Mouse (Mus musculus) neural tube, embryonic 13.5 days (tissue): ENCODE results near the gene Ly6g5b. TPM values are rescaled to one million over a fixed set of nuclear protein-coding genes. Genes with fewer than 3 reads are reported as not detected.

Experiments used
- ATAC-seq: fragments of 200-750 bp; cut with Nextera tagmentation; 2 replicates; pipeline ENCODE4 v1.8.0; 2017; ENCODE audit warnings: low read depth, mild to moderate bottlenecking, moderate TSS enrichment, moderate library complexity
- H3K27ac ChIP-seq: fragments of 300-500 bp; sonication (generic); replicated peaks from 2 replicates; pipeline ENCODE4 v1.5.1; 2015; ENCODE audit warnings: moderate library complexity, mild to moderate bottlenecking, inconsistent platforms
- H3K27me3 ChIP-seq: fragments of 300-500 bp; sonication (generic); 2 replicates; pipeline ENCODE4 v1.6.1; 2015; ENCODE audit warnings: mild to moderate bottlenecking, inconsistent platforms
- H3K36me3 ChIP-seq: fragments of 300-500 bp; sonication (generic); 2 replicates; pipeline ENCODE4 v1.6.1; 2015; ENCODE audit warnings: mild to moderate bottlenecking, inconsistent platforms
- H3K4me1 ChIP-seq: fragments of 300-500 bp; sonication (generic); replicated peaks from 2 replicates; pipeline ENCODE4 v1.6.1; 2015; ENCODE audit warnings: inconsistent platforms
- H3K4me2 ChIP-seq: fragments of 300-500 bp; sonication (generic); 2 replicates; pipeline ENCODE4 v1.6.1; 2015; ENCODE audit warnings: inconsistent platforms, mild to moderate bottlenecking, moderate library complexity
- H3K4me3 ChIP-seq: fragments of 300-500 bp; sonication (generic); 2 replicates; pipeline ENCODE4 v1.5.1; 2015; ENCODE audit warnings: mild to moderate bottlenecking, inconsistent platforms
- H3K9ac ChIP-seq: fragments of 300-500 bp; sonication (generic); 2 replicates; pipeline ENCODE4 v1.6.1; 2015; ENCODE audit warnings: moderate library complexity, mild to moderate bottlenecking, inconsistent platforms
- H3K9me3 ChIP-seq: fragments of 300-500 bp; sonication (generic); 2 replicates; pipeline ENCODE4 v1.6.1; 2016; ENCODE audit warnings: inconsistent platforms
- WGBS: fragments of 180-500 bp; shearing (Covaris S2); methylation state at CpG from one replicate; pipeline ENCODE4 v1.1.7; 2015; 5-methylcytosine and 5-hydroxymethylcytosine counted together
- polyA plus RNA-seq: library from polyadenylated mRNA; unstranded; fragments of >200 nt; fragmentation: Nextera tagmentation; extraction: Ambion mirVana; gene quantifications from 2 replicates; pipeline ENCODE4 v1.2.1, GENCODE M21; 2015

Ly6g5b gene
- polyA plus RNA-seq, 1 experiment from 2014 or later: 1.7 TPM

- no peak overlapping the region for H3K4me3 ChIP-seq
- H3K9ac ChIP-seq: no peak overlapping the region
- 79% methylated on average over 10 of the region's 10 CpGs for WGBS
- no peak overlapping the region for H3K27ac ChIP-seq
- H3K27me3 ChIP-seq: no peaks in the 10 kb centered on the region
- peaks cover 91% of the 10 kb centered on the region for H3K36me3 ChIP-seq
- H3K9me3 ChIP-seq: no peaks in the 10 kb centered on the region
- H3K4me1 ChIP-seq: no peaks in the 10 kb centered on the region
- no peak overlapping the region for H3K4me2 ChIP-seq
- no peak for ATAC-seq
These were observed 14.9 kb downstream of the Ly6g5b start for GRCm38 (mm10) chr17:35100196-35100765.

DNA sequence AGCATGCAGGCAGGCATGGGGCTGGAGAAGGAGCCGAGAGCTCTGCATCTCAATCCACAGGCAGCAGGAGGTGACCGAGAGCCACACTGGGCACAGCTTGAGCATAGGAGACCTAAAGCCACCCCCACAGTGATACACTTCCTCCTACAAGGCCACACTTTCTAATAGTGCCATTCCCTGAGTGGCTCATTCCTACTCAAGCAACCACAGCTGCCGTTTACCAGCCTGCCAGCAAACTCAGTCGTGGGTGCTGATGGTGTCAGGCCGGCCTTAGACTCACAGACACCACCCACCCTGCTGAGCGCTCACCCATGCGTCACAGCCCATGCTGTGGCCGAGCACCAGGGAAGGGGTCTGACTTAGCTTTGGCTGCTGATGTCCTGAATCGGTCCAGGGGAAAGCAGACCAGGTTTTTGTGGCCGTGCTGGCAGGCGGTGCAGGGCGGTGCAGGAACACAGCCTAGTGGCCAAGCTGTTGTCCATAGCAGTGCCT, 18.0 kb downstream of the Ly6g5b start:
- WGBS: 87% methylated on average over 12 of the region's 12 CpGs
- ATAC-seq: no peak
- H3K27ac ChIP-seq: no peak overlapping the region

DNA sequence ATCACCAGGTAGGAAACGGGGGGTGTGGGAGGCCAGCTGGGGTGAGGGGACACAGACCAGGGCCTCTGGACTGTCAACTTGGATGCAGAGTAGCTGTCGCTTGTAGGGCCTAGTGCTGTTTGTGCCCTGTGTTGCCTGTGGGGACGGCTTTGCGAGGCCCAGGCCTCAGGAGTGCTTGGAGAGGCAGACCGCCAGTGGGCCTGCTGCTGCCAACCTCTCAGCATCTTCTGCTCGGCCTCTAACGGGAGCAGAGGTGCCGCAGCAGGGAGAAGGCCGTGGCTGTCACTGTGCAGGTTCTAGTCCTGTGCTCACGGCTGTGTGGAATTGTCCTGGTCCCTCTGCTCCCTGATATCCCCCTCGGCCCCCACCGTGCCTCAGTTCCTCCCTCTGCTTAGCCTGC, 18.6 kb downstream of the Ly6g5b start:
- 86% methylated on average over 12 of the region's 12 CpGs for WGBS
- no peak overlapping the region for H3K4me2 ChIP-seq
- no peak overlapping the region for H3K9ac ChIP-seq
- no peak for ATAC-seq
- H3K4me3 ChIP-seq: no peak overlapping the region
- no peak overlapping the region for H3K27ac ChIP-seq
- H3K4me1 ChIP-seq: no peaks in the 10 kb centered on the region
- H3K27me3 ChIP-seq: no peaks in the 10 kb centered on the region
- H3K36me3 ChIP-seq: peaks cover 96% of the 10 kb centered on the region
- no peaks in the 10 kb centered on the region for H3K9me3 ChIP-seq

More for the DNA sequence above, 18.0 kb downstream of the Ly6g5b start:
- H3K4me1 ChIP-seq: no peaks in the 10 kb centered on the region
- H3K27me3 ChIP-seq: no peaks in the 10 kb centered on the region
- no peak overlapping the region for H3K4me3 ChIP-seq
- no peaks in the 10 kb centered on the region for H3K9me3 ChIP-seq
- H3K9ac ChIP-seq: no peak overlapping the region
- H3K36me3 ChIP-seq: peaks cover 99% of the 10 kb centered on the region
- no peak overlapping the region for H3K4me2 ChIP-seq

DNA sequence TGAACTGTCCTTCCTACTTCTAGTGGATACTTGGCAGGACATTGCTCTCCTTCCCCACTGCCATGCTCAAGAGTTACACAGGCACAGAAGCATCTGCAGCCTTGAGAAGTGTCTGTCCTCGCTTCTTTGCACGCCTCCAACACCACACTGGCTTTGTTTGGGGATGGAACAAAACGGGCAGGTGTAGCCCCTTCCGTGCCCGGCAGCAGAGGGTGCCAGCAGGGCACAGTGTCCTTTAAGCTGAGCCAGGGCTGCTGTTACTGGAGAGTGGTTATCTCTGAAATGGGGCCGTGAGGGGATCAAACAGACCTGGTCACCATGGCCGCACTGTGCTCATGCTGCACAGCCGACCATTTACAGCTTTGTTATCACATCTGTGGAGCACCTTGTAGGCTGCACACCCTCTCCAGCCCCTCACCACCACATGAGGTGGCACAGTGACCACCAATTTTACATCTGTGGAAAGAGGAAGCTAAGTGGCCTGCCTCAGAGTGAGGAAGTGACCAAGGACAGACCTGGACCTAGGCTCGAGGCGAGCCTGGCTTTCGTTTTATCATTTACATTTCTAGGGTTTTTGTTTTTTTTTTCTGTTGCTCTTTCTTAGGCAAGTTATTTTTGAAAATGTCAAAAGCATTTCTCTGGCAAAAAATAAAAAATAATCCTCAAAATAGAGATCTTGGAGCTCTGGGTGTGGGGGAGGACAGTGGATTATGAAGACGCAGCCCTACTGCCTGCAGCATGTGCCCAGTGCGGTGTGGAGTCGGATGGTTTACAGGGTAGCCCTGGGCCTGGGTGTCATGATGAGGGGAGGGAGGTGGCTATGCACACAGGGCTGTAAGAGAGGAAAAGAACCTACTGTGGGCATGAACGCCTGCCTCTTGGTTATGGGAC, 20.5 kb downstream of the Ly6g5b start:
- H3K27ac ChIP-seq: no peak overlapping the region
- H3K4me2 ChIP-seq: no peak overlapping the region
- H3K27me3 ChIP-seq: no peaks in the 10 kb centered on the region
- H3K36me3 ChIP-seq: peaks cover 82% of the 10 kb centered on the region
- H3K4me3 ChIP-seq: no peak overlapping the region
- H3K9ac ChIP-seq: no peak overlapping the region; the same call in 1 of the 2 replicates
- H3K9me3 ChIP-seq: no peaks in the 10 kb centered on the region
- H3K4me1 ChIP-seq: peaks cover 17% of the 10 kb centered on the region
- no peak for ATAC-seq
- 93% methylated on average over 15 of the region's 15 CpGs for WGBS

DNA sequence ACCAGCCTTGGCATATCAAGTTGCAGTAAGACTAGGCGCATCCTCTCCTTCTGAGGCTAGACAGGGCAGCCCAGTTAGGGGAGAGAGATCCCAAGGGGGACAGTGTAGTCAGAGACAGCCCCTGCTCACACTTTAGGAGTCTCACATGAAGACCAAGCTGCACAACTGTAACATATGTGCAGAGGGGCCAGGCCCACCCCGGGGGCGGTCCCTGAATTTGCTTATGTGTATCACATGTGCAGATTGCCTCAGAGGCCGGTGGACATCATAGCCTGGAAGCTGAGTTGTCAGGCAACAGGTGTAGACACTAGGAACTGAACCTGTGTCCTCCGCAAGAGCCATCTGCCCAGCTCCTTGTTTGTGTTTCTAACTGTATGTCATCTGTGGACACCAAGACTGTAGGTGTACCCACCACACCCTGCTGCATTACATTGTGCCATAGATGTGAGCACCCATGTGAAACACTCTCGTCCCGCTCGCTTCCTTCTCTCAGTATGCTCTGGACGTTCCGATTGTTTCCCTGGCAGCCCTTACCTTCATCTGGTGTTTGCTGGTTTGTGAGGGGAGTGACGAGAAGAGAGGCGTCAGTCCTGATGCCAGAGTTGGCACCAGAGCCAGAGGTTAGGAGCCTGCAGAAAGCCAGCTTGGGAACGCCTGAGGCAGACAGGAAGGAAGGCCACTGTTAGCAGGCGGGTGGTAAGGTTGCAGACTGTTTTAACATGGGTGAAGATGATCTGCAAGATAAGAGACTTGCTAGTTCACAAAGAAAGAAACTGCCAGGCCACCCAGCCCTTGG, 22.6 kb downstream of the Ly6g5b start:
- peaks cover 60% of the 10 kb centered on the region for H3K36me3 ChIP-seq

GRCm38 (mm10) chr17:35090166-35090932, 24.9 kb downstream of the Ly6g5b start:
- Histone ChIP-seq H3K36me3 (peaks cover 39% of the 10 kb centered on the region), H3K4me3 (peak overlapping the region; percentile 59), H3K9ac (peak overlapping the region; percentile 89), H3K9me3 (no peaks in the 10 kb centered on the region), H3K27ac (peak overlapping the region; percentile 98), H3K4me2 (peak overlapping the region; percentile 72), H3K27me3 (no peaks in the 10 kb centered on the region), H3K4me1 (peaks cover 18% of the 10 kb centered on the region)
- 56% methylated on average over 8 of the region's 8 CpGs for WGBS
- no peak for ATAC-seq

More for the DNA sequence above, 22.6 kb downstream of the Ly6g5b start:
- Histone ChIP-seq H3K4me2 (no peak overlapping the region), H3K9me3 (no peaks in the 10 kb centered on the region), H3K4me1 (peaks cover 18% of the 10 kb centered on the region), H3K27ac (no peak overlapping the region), H3K27me3 (no peaks in the 10 kb centered on the region), H3K9ac (no peak overlapping the region), H3K4me3 (no peak overlapping the region)
- 92% methylated on average over 14 of the region's 14 CpGs for WGBS
- no peak for ATAC-seq

DNA sequence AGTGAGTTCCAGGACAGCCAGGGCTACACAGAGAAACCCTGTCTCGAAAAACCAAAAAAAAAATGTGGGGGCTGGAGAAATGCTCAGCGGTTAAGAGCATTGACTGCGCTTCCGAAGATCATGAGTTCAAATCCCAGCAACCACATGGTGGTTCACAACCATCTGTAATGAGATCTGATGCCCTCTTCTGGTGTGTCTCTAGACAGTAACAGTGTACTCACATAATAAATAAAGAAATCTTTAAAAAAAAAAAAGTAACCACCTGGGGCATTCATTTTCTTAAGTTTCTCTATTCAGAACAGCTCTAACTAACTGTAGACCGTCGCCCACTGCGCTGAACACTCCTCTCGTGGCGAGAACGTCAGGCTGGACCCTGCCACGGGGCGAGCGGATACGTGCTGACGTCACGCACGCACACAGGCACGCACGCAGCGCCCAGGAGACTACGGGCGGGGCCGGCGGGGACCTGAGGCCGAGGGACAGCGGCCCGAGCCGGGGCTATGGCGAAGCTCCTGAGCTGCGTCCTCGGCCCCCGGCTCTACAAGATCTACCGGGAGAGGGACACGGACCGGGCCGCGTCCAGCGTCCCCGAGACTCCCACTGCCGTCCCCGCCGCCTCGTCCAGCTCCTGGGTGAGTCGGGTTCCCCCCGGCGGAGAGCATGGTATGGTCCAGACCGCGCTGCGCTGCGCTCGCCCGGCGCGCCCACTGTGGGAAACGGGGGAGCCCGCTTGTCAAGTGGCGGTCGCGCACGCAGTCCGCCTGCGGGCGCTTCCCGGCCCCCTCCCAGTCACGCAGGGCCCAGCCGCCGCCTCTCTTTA, 26.2 kb downstream of the Ly6g5b start, which contains the start of gene Abhd16a:
Abhd16a (plus strand) TSS at position 439 of the 820 bp plus-strand sequence.
- WGBS: 3% methylated on average over 67 of the region's 67 CpGs

DNA sequence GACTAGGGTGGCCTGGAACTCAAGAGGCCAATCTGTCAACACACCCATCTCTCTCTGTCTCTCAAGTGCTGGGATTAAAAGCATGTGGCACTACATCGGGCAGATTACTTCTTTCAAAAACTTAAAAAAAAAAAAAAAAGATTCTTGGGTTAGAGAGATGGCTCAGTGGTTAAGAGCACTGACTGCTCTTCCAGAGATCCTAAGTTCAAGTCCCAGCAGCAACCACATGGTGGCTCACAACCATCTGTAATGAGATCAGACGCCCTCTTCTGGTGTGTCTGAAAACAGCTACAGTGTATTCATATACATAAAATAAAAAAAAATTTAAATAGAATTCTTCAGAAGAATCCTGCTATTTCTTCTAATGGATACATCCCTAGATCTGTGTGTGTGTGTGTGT, 27.1 kb downstream of the Ly6g5b start:
- Histone ChIP-seq H3K9me3 (no peaks in the 10 kb centered on the region), H3K9ac (no peak overlapping the region), H3K27ac (no peak overlapping the region), H3K4me1 (peaks cover 18% of the 10 kb centered on the region), H3K27me3 (no peaks in the 10 kb centered on the region), H3K4me2 (no peak overlapping the region), H3K36me3 (peaks cover 17% of the 10 kb centered on the region), H3K4me3 (no peak overlapping the region)
- 49% methylated on average over 2 of the region's 2 CpGs for WGBS
- ATAC-seq: no peak

More for the DNA sequence above, 26.2 kb downstream of the Ly6g5b start, which contains the start of gene Abhd16a:
- H3K4me2 ChIP-seq: peak within 1 kb of the TSS; percentile 72
- no peaks in the 10 kb centered on the region for H3K27me3 ChIP-seq
- H3K4me1 ChIP-seq: peaks cover 18% of the 10 kb centered on the region
- ATAC-seq: peak; percentile 98
- H3K9me3 ChIP-seq: no peaks in the 10 kb centered on the region
- peak within 1 kb of the TSS; percentile 59 for H3K4me3 ChIP-seq
- H3K36me3 ChIP-seq: peaks cover 26% of the 10 kb centered on the region
- H3K27ac ChIP-seq: peak within 1 kb of the TSS; percentile 98
- H3K9ac ChIP-seq: peak within 1 kb of the TSS; percentile 89

DNA sequence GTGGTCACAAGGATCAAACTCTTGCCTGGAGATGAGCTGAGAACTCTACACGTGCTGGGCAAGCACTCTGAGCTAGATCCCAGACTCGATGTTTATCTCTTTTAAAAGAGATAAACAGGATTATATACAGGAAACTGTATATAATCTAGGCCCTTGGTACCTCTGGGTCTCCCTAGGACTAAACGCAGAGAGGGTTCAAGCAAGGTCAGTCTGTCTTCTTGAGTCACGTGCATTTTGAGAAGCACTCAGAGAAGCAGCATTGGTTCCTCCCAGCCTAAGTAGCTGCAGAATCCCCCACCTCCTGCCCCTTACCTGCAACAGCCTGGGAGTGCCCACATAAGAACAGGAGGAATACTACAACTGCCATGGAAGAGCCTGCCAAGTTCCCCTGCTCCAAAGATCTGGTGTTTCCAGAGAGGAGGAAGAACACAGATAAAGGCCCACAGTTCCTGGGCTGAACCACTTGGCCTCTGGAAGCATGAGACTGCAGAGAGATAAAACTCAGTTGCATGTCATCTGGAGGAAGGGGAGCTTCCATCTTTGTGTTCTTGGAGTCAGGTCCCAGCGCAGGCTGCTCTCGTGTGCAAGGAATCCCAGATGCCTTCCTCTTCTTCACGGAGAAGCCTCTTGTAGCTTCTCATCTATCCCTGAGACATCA, 29.9 kb downstream of the Ly6g5b start, which contains the start of gene Ly6g6f:
Ly6g6f (minus strand) TSS at position 403 of the 658 bp plus-strand sequence.
- H3K4me3 ChIP-seq: no peak within 1 kb of the TSS
- no peak for ATAC-seq
- no peaks in the 10 kb centered on the region for H3K9me3 ChIP-seq
- H3K36me3 ChIP-seq: no peaks in the 10 kb centered on the region
- H3K27ac ChIP-seq: no peak within 1 kb of the TSS
- H3K4me2 ChIP-seq: no peak within 1 kb of the TSS
- peaks cover 7% of the 10 kb centered on the region for H3K4me1 ChIP-seq
- 88% methylated on average over 7 of the region's 7 CpGs for WGBS
- H3K27me3 ChIP-seq: no peaks in the 10 kb centered on the region
- no peak within 1 kb of the TSS for H3K9ac ChIP-seq

GRCm38 (mm10) chr17:35083929-35084497, 31.2 kb downstream of the Ly6g5b start:
- Histone ChIP-seq H3K27me3 (no peaks in the 10 kb centered on the region), H3K4me1 (no peaks in the 10 kb centered on the region), H3K4me3 (no peak overlapping the region), H3K4me2 (no peak overlapping the region), H3K36me3 (no peaks in the 10 kb centered on the region), H3K9ac (no peak overlapping the region), H3K9me3 (no peaks in the 10 kb centered on the region), H3K27ac (no peak overlapping the region)
- WGBS: 87% methylated on average over 3 of the region's 3 CpGs
- no peak for ATAC-seq
